Mouse (Mus musculus) brown adipose tissue, adult 24 weeks (tissue): ENCODE measurements around the gene Gm813. TPM values are rescaled to one million over a fixed set of nuclear protein-coding genes. Genes with fewer than 3 reads are reported as not detected.
"Not testable (repeated sequence)": the region's sequence is repeated elsewhere in the genome, so short reads cannot be mapped to it uniquely, and the experiment has no call there.

ENCODE experiments used
- H3K27ac ChIP-seq: fragments of 200-500 bp; replicated peaks from 2 replicates; pipeline ENCODE4 v1.5.1; 2012; ENCODE audit warnings: low read depth, mild to moderate bottlenecking, low read length
- H3K4me1 ChIP-seq: fragments of 200-500 bp; 2 replicates; pipeline ENCODE4 v1.6.1; 2012; ENCODE audit warnings: low read length, mixed read lengths; ENCODE audit not compliant: control insufficient read depth, insufficient read depth, insufficient read length
- H3K4me3 ChIP-seq: fragments of 200-500 bp; 2 replicates; pipeline ENCODE4 v1.5.1; 2012; ENCODE audit warnings: low read depth, mild to moderate bottlenecking, low read length, moderate library complexity; ENCODE audit not compliant: insufficient read depth
- polyA plus RNA-seq: library from polyadenylated mRNA; stranded (reverse); fragments of >200 nt; gene quantifications from 2 replicates; pipeline ENCODE4 v1.2.4, GENCODE M21; 2012; ENCODE audit not compliant: missing spikeins, insufficient read depth, insufficient read length

Gene Gm813
- polyA plus RNA-seq: not detected in 2 replicates

DNA sequence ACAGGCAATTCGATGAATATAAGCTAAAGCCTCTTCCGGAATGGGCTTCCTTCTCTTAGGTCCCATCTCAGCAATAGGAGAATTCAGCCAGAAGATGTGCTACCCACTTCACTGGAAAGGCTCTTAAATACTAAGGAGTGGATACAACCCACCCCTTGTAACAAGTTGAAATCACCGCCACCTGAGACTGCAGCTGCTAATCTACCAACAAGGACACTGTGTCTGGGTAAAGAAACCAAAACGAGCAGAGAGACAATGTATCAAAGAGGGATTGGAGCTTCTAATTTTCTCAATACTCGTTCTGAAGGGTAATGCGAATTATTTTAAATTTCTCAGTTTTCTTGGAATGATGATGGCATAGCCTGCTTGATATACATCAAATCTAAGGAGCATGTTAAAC is at the start of gene Gm813:
Gene Gm813 (minus strand): TSS at position 101 of the 400 bp plus-strand sequence.
- Histone ChIP-seq H3K27ac (no peak within 1 kb of the TSS), H3K4me3 (no peak within 1 kb of the TSS), H3K4me1 (no peaks in the 10 kb centered on the region)

DNA sequence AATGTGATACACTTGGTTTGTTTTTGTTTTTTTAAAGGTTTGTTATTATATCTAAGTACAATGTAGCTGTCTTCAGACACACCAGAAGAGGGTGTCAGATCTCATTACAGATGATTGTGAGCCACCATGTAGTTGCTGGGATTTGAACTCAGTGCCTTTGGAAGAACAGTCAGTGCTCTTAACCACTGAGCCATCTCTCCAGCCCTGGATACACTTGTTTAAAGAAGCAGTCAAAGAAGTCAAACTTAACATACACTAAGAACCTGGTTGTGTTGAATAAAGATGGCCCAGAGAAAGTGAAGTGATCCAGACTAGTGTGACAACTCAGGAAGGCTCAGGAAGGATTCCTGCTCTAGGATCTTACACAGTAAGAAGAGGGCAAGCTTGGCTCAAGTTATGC is 48.4 kb upstream of the Gm813 start:
- H3K4me1 ChIP-seq, H3K27ac ChIP-seq, H3K4me3 ChIP-seq: not testable (repeated sequence)

DNA sequence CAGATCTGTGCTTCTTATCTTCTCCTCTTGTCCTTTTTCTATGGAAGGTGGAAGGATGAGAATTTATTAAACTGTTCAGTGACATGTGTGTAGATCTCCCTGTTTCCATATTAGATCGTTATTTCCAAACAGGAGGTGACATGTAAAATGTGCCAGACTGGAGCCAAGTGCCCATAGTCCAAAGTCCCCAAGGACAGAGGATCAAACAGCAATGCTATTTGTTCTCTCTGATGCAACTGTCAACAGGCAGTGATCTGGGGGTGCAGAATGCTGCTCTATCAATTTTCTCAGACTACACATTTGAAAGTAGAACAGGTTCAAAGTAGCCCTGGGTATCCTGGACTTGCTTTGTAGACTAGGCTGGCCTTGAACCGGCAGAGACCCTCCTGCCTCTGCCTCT is 47.0 kb upstream of the Gm813 start:
- H3K4me1 ChIP-seq: no peaks in the 10 kb centered on the region; the same call in 1 of the 2 replicates
- no peak overlapping the region for H3K27ac ChIP-seq
- no peak overlapping the region for H3K4me3 ChIP-seq

DNA sequence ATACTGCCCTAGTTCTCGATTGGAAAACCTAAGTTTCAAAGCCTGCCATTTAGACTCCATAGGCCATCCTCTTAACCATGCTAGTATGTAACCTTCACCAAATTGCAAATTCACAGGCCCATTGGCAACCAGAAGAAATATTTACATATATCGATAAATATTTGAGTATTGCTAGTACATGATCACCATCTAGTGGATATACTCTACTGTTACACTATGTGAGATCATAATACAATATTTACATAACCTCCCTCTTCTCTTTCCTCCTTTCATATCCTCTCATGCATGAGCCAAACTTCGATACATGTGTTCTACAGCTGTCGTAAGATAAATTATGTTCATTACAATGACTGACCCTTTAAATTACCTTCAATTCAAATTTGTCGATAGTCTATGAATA is 46.2 kb upstream of the Gm813 start:
- Histone ChIP-seq H3K4me1 (no peaks in the 10 kb centered on the region; the same call in 1 of the 2 replicates), H3K4me3 (no peak overlapping the region), H3K27ac (no peak overlapping the region)

DNA sequence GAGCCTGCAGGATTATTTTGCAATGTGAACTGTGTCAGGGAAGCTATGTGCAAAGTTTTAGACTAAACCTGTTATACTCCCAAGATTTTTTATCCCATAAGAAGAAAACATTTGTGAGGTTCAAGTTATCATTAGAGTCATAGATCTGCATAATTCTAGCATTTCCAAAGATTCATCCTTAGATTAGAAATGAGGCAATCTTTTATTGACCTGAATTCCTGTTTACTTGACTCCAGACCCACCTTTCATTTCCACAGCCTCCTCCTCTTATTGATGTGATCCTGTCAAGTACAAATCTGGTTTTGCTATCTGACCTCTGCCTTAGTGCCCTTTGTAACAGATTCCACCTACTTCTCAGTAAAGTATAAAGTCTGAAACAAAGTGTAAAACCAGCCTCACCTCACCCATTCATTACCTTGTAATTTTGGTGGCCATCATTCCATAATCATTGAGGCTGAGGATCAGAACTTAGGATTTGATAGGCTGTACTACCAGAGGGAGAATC is 45.6 kb upstream of the Gm813 start:
- H3K4me1 ChIP-seq: no peaks in the 10 kb centered on the region; the same call in 1 of the 2 replicates
- H3K27ac ChIP-seq: no peak overlapping the region
- no peak overlapping the region for H3K4me3 ChIP-seq

DNA sequence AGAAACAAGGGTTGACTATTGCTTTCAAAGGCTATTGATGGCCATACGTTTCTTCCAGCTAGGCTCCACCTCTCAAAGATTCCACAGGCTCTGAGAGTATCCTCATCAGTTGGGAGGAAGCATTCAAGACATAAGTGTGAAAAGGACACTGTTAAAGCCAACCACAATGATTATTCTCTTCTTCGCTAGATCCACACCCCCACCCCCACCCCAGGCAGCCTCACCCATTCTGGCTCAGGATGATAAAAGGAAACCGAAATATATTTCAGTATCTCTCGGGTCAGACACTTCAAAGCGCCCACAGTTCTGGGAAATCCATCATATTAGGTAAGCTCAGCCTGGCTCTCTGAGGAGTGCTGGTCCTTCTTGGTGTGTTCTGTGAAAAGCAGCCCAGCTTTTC is 45.0 kb upstream of the Gm813 start:
- Histone ChIP-seq H3K27ac (no peak overlapping the region), H3K4me1 (no peaks in the 10 kb centered on the region; the same call in 1 of the 2 replicates)

DNA sequence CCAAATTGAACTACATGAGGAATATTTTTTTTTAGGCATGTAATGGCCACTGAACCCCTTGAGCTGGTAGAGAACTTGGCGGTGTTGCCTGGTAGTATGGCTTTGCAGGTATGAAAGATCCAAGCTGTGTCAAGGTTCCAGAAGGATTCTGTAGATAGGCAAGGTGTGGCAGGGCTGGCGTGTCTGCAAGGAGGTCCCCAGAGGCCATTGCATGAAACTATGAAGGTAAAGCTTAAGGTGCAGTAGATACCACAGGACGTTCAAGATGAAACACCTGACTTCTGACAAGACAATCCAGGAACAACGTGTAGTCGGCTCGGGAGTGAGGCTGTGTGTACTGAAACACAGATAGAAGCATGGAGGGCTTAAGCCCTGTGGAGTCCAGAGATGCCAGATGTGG is 41.9 kb upstream of the Gm813 start:
- H3K27ac ChIP-seq: no peak overlapping the region
- H3K4me1 ChIP-seq: no peaks in the 10 kb centered on the region; the same call in 1 of the 2 replicates
- no peak overlapping the region for H3K4me3 ChIP-seq

More for the DNA sequence above, 45.0 kb upstream of the Gm813 start:
- no peak overlapping the region for H3K4me3 ChIP-seq

DNA sequence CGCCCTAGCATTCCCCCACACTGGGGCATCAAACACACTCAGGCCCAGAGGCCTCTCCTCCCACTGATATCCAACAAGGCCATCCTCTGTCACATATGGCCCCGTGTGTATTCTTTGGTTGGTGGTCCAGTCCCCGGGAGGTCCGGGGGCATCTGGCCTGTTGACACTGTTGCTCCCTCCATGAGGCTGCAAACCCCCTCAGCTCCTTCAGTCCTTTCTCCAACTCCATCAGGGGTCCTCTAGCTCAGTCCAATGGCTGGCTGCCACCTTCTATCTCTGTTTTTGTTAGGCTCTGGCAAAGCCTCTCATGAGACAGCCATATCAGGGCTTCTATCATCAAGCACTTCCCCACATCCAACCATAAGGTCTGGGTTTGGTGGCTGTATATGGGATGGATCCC is 39.7 kb upstream of the Gm813 start:
- H3K4me3 ChIP-seq: no peak overlapping the region
- H3K4me1 ChIP-seq: no peaks in the 10 kb centered on the region
- no peak overlapping the region for H3K27ac ChIP-seq

DNA sequence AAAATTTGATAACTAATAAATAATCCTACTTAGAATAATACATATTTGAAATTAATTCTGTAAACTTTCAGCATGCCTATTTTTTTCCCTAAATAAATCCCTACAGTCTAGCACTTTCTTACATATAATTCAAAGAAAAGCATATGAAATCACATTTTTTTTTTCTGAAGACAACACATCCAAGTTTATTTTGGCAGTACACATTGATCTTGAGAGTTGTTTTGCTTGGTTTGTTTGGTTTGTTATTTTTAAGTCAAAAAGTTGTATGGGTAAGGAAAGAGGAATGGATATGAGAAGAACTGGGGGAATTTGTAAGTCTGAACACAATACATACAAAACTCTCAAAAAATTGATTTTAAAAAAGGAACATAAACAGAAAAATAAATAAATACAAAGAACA is 39.0 kb upstream of the Gm813 start:
- Histone ChIP-seq H3K27ac (no peak overlapping the region), H3K4me1 (no peaks in the 10 kb centered on the region), H3K4me3 (no peak overlapping the region)

DNA sequence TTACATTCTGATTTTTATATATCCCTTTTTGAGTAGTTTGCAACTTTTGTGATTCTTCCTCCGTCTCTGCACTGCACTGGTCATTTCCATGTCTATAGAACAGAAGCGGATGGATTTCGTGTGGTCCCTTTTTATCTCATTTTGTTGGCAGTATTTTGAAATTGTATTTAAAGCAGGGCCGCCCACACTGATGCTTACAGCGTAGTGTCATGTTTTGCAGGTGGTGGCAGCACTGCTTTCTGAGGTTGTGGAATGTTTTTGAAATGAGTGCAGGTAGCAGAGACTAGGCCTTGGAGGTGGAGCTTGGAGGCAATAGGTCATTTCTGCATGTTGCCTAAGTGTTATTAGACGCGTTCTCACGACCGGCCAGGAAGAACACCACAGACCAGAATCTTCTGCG is 33.2 kb upstream of the Gm813 start:
- Histone ChIP-seq H3K4me3 (no peak overlapping the region), H3K27ac (no peak overlapping the region), H3K4me1 (no peaks in the 10 kb centered on the region)

DNA sequence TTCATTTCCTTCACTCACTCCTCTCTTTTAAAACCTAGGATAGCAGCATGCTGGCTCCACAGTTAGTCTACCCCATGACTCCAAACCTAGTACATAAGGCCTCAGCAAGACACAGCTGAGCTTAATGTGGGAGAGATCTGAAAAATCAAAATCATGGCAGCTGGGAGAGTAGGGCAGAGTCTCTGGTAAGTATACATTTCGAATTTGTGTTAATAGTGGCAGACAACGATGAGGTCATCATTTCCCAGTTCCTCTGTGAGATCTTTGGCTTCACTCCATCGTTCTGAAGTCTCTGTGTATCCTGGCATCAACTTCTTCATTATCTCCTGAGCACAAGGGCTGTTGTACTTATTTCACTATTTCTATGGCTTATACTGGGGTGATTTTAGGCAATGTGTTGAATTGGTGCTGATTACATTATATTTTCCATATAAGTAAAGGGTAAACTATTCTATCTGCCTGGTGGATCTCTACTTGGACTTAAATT is 22.0 kb upstream of the Gm813 start, which contains the start of gene E330017A01Rik:
Gene E330017A01Rik (minus strand): TSS at position 51 of the 487 bp plus-strand sequence.
- Histone ChIP-seq H3K4me1 (no peaks in the 10 kb centered on the region), H3K27ac (no peak within 1 kb of the TSS), H3K4me3 (no peak within 1 kb of the TSS)

DNA sequence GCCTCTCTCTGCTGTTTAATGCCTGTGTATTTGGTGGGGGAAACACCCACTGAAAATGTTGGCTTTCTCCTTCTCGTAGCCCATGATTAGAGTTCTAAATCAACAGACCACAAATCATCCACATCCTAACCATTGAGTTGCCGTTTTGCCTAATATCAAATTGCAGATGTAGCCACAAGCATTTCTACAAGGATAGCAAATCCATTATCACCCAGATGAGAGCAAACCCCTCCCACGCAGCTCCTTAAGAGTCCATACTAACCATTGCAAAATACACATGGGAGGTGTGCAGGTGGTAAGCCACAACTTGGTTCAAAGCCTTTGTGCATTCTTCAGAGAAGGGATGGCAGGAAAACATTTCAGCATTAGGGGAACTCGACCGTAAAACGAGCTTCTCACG is 21.2 kb upstream of the Gm813 start:
- no peak overlapping the region for H3K4me3 ChIP-seq

DNA sequence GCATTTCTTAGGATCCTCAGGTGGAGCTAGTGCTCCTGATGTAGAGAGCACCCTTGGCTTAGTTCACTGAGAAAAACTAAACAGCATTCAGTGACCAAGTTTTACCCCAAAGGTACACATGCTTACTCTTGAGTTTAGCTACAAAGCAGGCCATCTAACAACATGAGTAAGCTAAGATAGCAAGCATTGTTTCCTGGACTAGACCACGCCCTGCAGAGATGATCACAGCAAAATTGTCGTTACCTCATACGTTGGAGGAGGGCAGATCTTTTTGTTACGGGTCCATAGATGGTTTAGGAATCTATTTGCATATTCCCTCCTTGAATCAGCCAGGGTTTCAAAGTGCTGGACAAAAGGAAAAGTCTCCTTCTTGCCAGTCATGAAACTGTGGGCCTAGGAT is 20.7 kb upstream of the Gm813 start:
- Histone ChIP-seq H3K4me1 (no peaks in the 10 kb centered on the region), H3K4me3 (no peak overlapping the region), H3K27ac (no peak overlapping the region)

More for the DNA sequence above, 21.2 kb upstream of the Gm813 start:
- Histone ChIP-seq H3K4me1 (no peaks in the 10 kb centered on the region), H3K27ac (no peak overlapping the region)

DNA sequence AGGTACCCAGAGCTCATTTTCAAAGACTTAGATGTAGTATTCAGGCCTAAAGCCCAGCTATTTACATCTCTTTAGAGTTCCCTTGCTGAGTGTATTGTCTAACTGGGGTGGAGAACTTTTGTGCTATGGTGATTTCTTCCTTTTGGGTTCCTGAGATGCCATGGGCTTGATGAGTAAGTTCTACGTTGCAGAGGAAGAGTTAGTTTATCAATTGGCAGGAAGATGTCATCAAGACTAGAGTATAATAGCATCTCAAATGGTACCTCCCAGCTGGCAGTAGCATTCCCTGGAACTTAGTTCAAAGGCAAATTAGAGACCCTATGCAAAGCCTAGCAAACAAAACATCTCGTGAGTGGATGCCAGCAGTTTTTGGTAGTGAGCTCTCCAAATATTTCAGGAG is 19.1 kb upstream of the Gm813 start:
- H3K4me1 ChIP-seq: no peaks in the 10 kb centered on the region
- H3K27ac ChIP-seq: no peak overlapping the region
- H3K4me3 ChIP-seq: no peak overlapping the region

DNA sequence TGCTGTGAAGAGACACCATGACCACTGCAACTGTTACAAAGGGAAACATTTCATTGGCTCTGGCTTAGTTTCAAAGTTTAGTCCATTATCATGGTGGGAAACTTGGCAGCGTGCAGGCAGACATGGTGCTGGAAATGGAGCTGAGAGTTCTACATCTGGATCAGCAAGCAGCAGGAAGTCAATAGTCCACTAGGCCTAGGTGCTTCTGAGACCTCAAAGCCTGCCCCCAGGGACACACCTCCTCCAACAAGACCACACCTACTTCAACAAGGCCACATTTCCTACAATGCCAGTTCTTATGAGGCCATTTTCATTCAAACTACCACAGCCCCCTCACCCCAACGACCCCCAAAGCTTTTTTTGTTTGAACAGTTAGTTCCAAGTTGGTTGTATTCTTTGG is 13.0 kb upstream of the Gm813 start:
- Histone ChIP-seq H3K4me3 (no peak overlapping the region), H3K27ac (no peak overlapping the region), H3K4me1 (no peaks in the 10 kb centered on the region)

DNA sequence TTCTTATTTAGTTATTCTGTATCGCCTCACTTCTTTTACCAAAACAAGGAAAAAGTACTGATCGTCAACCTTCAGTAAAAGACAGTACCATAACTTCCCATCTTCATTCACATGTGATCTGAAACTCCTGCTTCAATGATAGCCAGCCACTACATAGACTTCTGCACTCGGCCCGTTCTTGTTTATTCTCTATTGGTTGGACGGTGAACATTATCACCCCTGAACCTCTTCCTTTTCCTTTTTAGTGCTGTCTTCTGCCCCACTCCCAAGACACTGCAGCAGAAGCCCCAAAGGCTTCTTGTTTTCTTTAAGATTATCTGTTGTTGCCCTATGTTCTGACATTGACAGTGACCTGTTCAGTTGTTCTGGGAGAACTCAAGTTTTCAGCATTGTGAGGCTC is 12.2 kb upstream of the Gm813 start:
- Histone ChIP-seq H3K27ac (no peak overlapping the region), H3K4me1 (no peaks in the 10 kb centered on the region), H3K4me3 (no peak overlapping the region)
